17 mouse cellular contexts compared by ENCODE assay signal in genomic region chr1:137636947-137637346, GRCm38 (mm10).
DNase-seq lines count a peak whose midpoint lies in the region; ATAC-seq and TF ChIP-seq lines count a peak whose summit lies in the region.
"Had no signal": no experiment of that assay in that cellular context is flagged by ENCODE, and none has a peak within 500 bp of the region (broad histone marks: within the 10 kb centered on the region; RNA-seq: fewer than 3 reads in every experiment).

No protein-coding gene starts in this region.

- H3K9me3 ChIP-seq in forebrain, embryonic 11.5 days (ENCODE audit: control insufficient read depth, low read length), result no peaks in the 10 kb centered on the region
- H3K9me3 ChIP-seq in forebrain, postnatal 0 days (ENCODE audit: low read length), result no peaks in the 10 kb centered on the region
- no peaks in the 10 kb centered on the region for H3K9me3 ChIP-seq in kidney, embryonic 16.5 days (ENCODE audit: low read length)

- ATAC-seq in forebrain, embryonic 11.5 days (replicated peaks; ENCODE audit: low FRiP score), result peak; percentile 52
- no peak for ATAC-seq in forebrain, postnatal 0 days
- peak; percentile 86 for ATAC-seq in kidney, embryonic 16.5 days (ENCODE audit: low FRiP score, low TSS enrichment)
- ATAC-seq: intestine, embryonic 16.5 days had no signal

- TF ChIP-seq CTCF in forebrain, postnatal 0 days (IDR thresholded peaks at IDR 0.05; ENCODE audit: low read depth), result no peak

- peak overlapping the region; percentile 20 for H3K27ac ChIP-seq in forebrain, embryonic 11.5 days (ENCODE audit: low read depth, low read length)
- no peak overlapping the region for H3K27ac ChIP-seq in forebrain, postnatal 0 days (ENCODE audit: low read depth, low read length)
- peak overlapping the region; percentile 58 for H3K27ac ChIP-seq in kidney, embryonic 16.5 days (ENCODE audit: low read length)
- H3K27ac ChIP-seq: macrophage had no signal

- no peak overlapping the region for H3K4me3 ChIP-seq in forebrain, embryonic 11.5 days (ENCODE audit: low read depth, low read length)
- no peak overlapping the region for H3K4me3 ChIP-seq in forebrain, postnatal 0 days (ENCODE audit: low read depth, low read length)
- no peak overlapping the region for H3K4me3 ChIP-seq in kidney, embryonic 16.5 days (ENCODE audit: low read length)

- no peaks in the 10 kb centered on the region for H3K36me3 ChIP-seq in forebrain, embryonic 11.5 days (ENCODE audit: control insufficient read depth, insufficient read depth, low read length)
- no peaks in the 10 kb centered on the region for H3K36me3 ChIP-seq in forebrain, postnatal 0 days (ENCODE audit: insufficient read depth)
- no peaks in the 10 kb centered on the region for H3K36me3 ChIP-seq in kidney, embryonic 16.5 days (ENCODE audit: insufficient read depth, low read length)

- peak; percentile 53 for DNase-seq in forebrain, embryonic 11.5 days (ENCODE audit: low spot score)
- DNase-seq in forebrain, postnatal 0 days, result no peak
- DNase-seq in kidney, postnatal 14 days, result no peak
- DNase-seq in embryo, embryonic 9.5 days (ENCODE audit: extremely low spot score), result peak; percentile 60
- DNase-seq in mesoderm, embryonic 11.5 days (ENCODE audit: low read depth, low spot score), result peak; percentile 61
- no peak for DNase-seq in ovary, postnatal 36 days (ENCODE audit: low spot score)
- DNase-seq in frontal cortex, postnatal 25 days (ENCODE audit: low spot score in 2 of 2), result no peak
- DNase-seq: cerebellum, adult 9-11 months; heart, adult 11 months; heart, postnatal 4 days; layer of hippocampus, postnatal 36 days; lung, embryonic 14.5 days; thymus, adult 18-20 months had no signal

- no peak overlapping the region for H3K4me2 ChIP-seq in forebrain, embryonic 11.5 days (ENCODE audit: low read depth, low read length, severe bottlenecking)
- H3K4me2 ChIP-seq in forebrain, postnatal 0 days (ENCODE audit: low read depth), result no peak overlapping the region
- H3K4me2 ChIP-seq in kidney, embryonic 16.5 days (replicated peaks; ENCODE audit: low read depth, low read length), result no peak overlapping the region
- H3K4me2 ChIP-seq: liver, embryonic 11.5 days; lung, embryonic 14.5 days had no signal

- H3K9ac ChIP-seq in forebrain, embryonic 11.5 days (ENCODE audit: low read length), result no peak overlapping the region
- no peak overlapping the region for H3K9ac ChIP-seq in forebrain, postnatal 0 days
- H3K9ac ChIP-seq in kidney, embryonic 16.5 days (replicated peaks; ENCODE audit: low read length), result no peak overlapping the region
- H3K9ac ChIP-seq: lung, embryonic 14.5 days had no signal

- no peaks in the 10 kb centered on the region for H3K27me3 ChIP-seq in forebrain, embryonic 11.5 days (ENCODE audit: control insufficient read depth, insufficient read depth, low read length)
- no peaks in the 10 kb centered on the region for H3K27me3 ChIP-seq in forebrain, postnatal 0 days (ENCODE audit: insufficient read depth, low read length)
- no peaks in the 10 kb centered on the region for H3K27me3 ChIP-seq in kidney, embryonic 16.5 days (ENCODE audit: insufficient read depth, low read length)

- peaks cover 6% of the 10 kb centered on the region; the same call in 1 of the 2 replicates for H3K4me1 ChIP-seq in forebrain, embryonic 11.5 days (replicated peaks; ENCODE audit: control insufficient read depth, insufficient read depth, low read length)
- 0 out of 2 replicates have a peak, but pooled peaks cover 2% of the 10 kb centered on the region for H3K4me1 ChIP-seq in forebrain, postnatal 0 days (ENCODE audit: insufficient read depth)
- H3K4me1 ChIP-seq in kidney, embryonic 16.5 days (ENCODE audit: insufficient read depth, low read length), result peaks cover 12% of the 10 kb centered on the region

- WGBS in forebrain, embryonic 11.5 days, result 17% methylated on average over 3 of the region's 3 CpGs
- 27% methylated on average over 3 of the region's 3 CpGs for WGBS in forebrain, postnatal 0 days
- 18% methylated on average over 3 of the region's 3 CpGs for WGBS in kidney, embryonic 16.5 days

Comparison
In these comparisons a context has a peak if more than half of its experiments do, and no peak if none do; other contexts are left out.
1. DNase-seq: peak in forebrain, embryonic 11.5 days (single experiment), embryo, embryonic 9.5 days (single experiment) and mesoderm, embryonic 11.5 days (single experiment); none in forebrain, postnatal 0 days (single experiment), kidney, postnatal 14 days (single experiment), ovary, postnatal 36 days (single experiment) and frontal cortex, postnatal 25 days (0 of 2).